Mouse (Mus musculus) CH12.LX (cell line): ENCODE measurements at regions not wholly inside any gene's neighbourhood (a gene's known extent, or its start where the extent isn't known, plus 50 kb on each side); places are given as distances from the start of the nearest gene placed in this dataset.
A peak's percentile ranks its signal among the peaks of the same experiment; 100 is the strongest.

Experiments
- DNase-seq: peaks from one replicate; pipeline ENCODE4 v3.0.0-alpha.2; 2013; ENCODE audit errors: extremely low read depth
- H3K27ac ChIP-seq: 2 replicates; pipeline ENCODE4 v1.5.1; 2012; ENCODE audit warnings: low read depth, mild to moderate bottlenecking, control low read depth, moderate library complexity; ENCODE audit not compliant: insufficient read depth
- H3K27me3 ChIP-seq: replicated peaks from 2 replicates; pipeline ENCODE3; 2012; ENCODE audit warnings: inconsistent platforms
- H3K36me3 ChIP-seq, 2 experiments: replicated peaks in 1 of 2; 2 replicates each; pipeline versions ENCODE3 to v1.6.1; 2012; ENCODE audit warnings: inconsistent platforms in 1 of 2, low read length in 1 of 2, mild to moderate bottlenecking in 1 of 2, mixed read lengths in 1 of 2, moderate library complexity in 1 of 2; ENCODE audit not compliant: control insufficient read depth in 1 of 2, insufficient read depth in 1 of 2
- H3K4me1 ChIP-seq, 2 experiments: 2 replicates each; pipeline ENCODE4 v1.6.1; 2012; ENCODE audit warnings: inconsistent platforms in 1 of 2, moderate library complexity in 1 of 2; ENCODE audit not compliant: insufficient read depth in 2 of 2, control insufficient read depth in 1 of 2
- H3K4me2 ChIP-seq: 2 replicates; pipeline ENCODE4 v1.6.1; 2012; ENCODE audit warnings: low read depth, mild to moderate bottlenecking, control low read depth; ENCODE audit not compliant: poor library complexity, insufficient read depth, severe bottlenecking
- H3K4me3 ChIP-seq, 3 experiments: fragments of 150-350 bp in 1 of 3; sonication (generic) in 1 of 3; replicated peaks in 1 of 3; 2 replicates each; pipeline versions ENCODE3 to v1.5.1; 2011 to 2012; ENCODE audit warnings: low read depth in 2 of 3, low read length in 2 of 3, mild to moderate bottlenecking in 2 of 3, moderate library complexity in 2 of 3, control low read depth in 1 of 3, improper control_type of control experiment in 1 of 3, inconsistent platforms in 1 of 3, mixed read lengths in 1 of 3; ENCODE audit not compliant: poor library complexity in 1 of 3
- H3K79me2 ChIP-seq: replicated peaks from 2 replicates; pipeline ENCODE4 v1.6.1; 2012; ENCODE audit warnings: mild to moderate bottlenecking, moderate library complexity; ENCODE audit not compliant: control insufficient read depth, poor library complexity, insufficient read depth, severe bottlenecking; ENCODE audit errors: extremely low read depth
- H3K9ac ChIP-seq: 2 replicates; pipeline ENCODE4 v1.6.1; 2012; ENCODE audit warnings: low read depth, mild to moderate bottlenecking, control low read depth, moderate library complexity; ENCODE audit not compliant: insufficient read depth
- H3K9me3 ChIP-seq: replicated peaks from 2 replicates; pipeline ENCODE3; 2012; ENCODE audit warnings: low read length, inconsistent platforms, mixed read lengths
- BHLHE40 ChIP-seq: IDR thresholded peaks from 2 replicates; pipeline ENCODE4 v1.6.1; 2011; ENCODE audit warnings: mild to moderate bottlenecking, low read depth, low read length, improper control_type of control experiment
- CHD1 ChIP-seq: IDR thresholded peaks from 2 replicates; pipeline ENCODE4 v1.6.1; 2012; ENCODE audit warnings: low read depth, low read length, improper control_type of control experiment, inconsistent platforms
- CHD2 ChIP-seq: IDR thresholded peaks from 2 replicates; pipeline ENCODE4 v1.6.1; 2011; ENCODE audit warnings: low read length, improper control_type of control experiment
- CTCF ChIP-seq, 2 experiments: IDR thresholded peaks in 1 of 2; conservative IDR thresholded peaks in 1 of 2; 2 replicates each; pipeline ENCODE4 v1.5.1; 2011 to 2012; ENCODE audit warnings: low read depth in 2 of 2, low read length in 2 of 2, improper control_type of control experiment in 1 of 2, inconsistent platforms in 1 of 2, mild to moderate bottlenecking in 1 of 2, moderate library complexity in 1 of 2
- ELF1 ChIP-seq: IDR thresholded peaks from 2 replicates; pipeline ENCODE4 v1.6.1; 2014; ENCODE audit warnings: low read depth, mild to moderate bottlenecking, inconsistent platforms, low read length, improper control_type of control experiment
- ETS1 ChIP-seq: conservative IDR thresholded peaks from 2 replicates; pipeline ENCODE4 v1.6.1; 2012; ENCODE audit warnings: low read depth, mild to moderate bottlenecking, inconsistent platforms, low read length, improper control_type of control experiment, moderate library complexity
- GABPA ChIP-seq: IDR thresholded peaks from 2 replicates; pipeline ENCODE4 v1.6.1; 2012; ENCODE audit warnings: low read depth, low read length, improper control_type of control experiment, inconsistent platforms; ENCODE audit not compliant: insufficient replicate concordance
- HCFC1 ChIP-seq: IDR thresholded peaks from 2 replicates; pipeline ENCODE4 v1.6.1; 2012; ENCODE audit warnings: low read depth, mild to moderate bottlenecking, inconsistent platforms, low read length, improper control_type of control experiment
- IRF4 ChIP-seq: IDR thresholded peaks from 2 replicates; pipeline ENCODE4 v1.6.1; 2014; ENCODE audit warnings: low read depth, mild to moderate bottlenecking, inconsistent platforms, low read length, improper control_type of control experiment
- JUN ChIP-seq: IDR thresholded peaks from 2 replicates; pipeline ENCODE4 v1.6.1; 2011; ENCODE audit warnings: low read depth, mild to moderate bottlenecking, low read length, improper control_type of control experiment, moderate library complexity; ENCODE audit not compliant: insufficient read depth
- KAT2A ChIP-seq: IDR thresholded peaks from 2 replicates; pipeline ENCODE4 v1.6.1; 2012; ENCODE audit warnings: low read length, improper control_type of control experiment, inconsistent platforms; ENCODE audit not compliant: insufficient replicate concordance
- MAX ChIP-seq: IDR thresholded peaks from 2 replicates; pipeline ENCODE4 v1.6.1; 2011; ENCODE audit warnings: low read length, improper control_type of control experiment
- MAZ ChIP-seq: IDR thresholded peaks from 2 replicates; pipeline ENCODE4 v1.6.1; 2012; ENCODE audit warnings: low read depth, mild to moderate bottlenecking, inconsistent platforms, low read length, improper control_type of control experiment, moderate library complexity
- MEF2A ChIP-seq: IDR thresholded peaks from 2 replicates; pipeline ENCODE4 v1.6.1; 2014; ENCODE audit warnings: low read depth, mild to moderate bottlenecking, inconsistent platforms, low read length, improper control_type of control experiment, borderline replicate concordance
- MXI1 ChIP-seq: IDR thresholded peaks from 2 replicates; pipeline ENCODE4 v1.6.1; 2011; ENCODE audit warnings: mild to moderate bottlenecking, low read depth, low read length, improper control_type of control experiment
- MYC ChIP-seq: IDR thresholded peaks from 2 replicates; pipeline ENCODE4 v1.6.1; 2011; ENCODE audit warnings: low read depth, mild to moderate bottlenecking, improper control_type of control experiment, low read length
- NELFE ChIP-seq: IDR thresholded peaks from 2 replicates; pipeline ENCODE4 v1.6.1; 2011; ENCODE audit warnings: low read depth, low read length, improper control_type of control experiment
- PAX5 ChIP-seq: IDR thresholded peaks from 2 replicates; pipeline ENCODE4 v1.6.1; 2012; ENCODE audit warnings: low read length, inconsistent platforms, mixed read lengths
- POLR2A ChIP-seq: IDR thresholded peaks from 2 replicates; pipeline ENCODE4 v1.6.1; 2011; ENCODE audit warnings: low read depth, mild to moderate bottlenecking, improper control_type of control experiment, low read length
- POLR2AphosphoS2 ChIP-seq: IDR thresholded peaks from 2 replicates; pipeline ENCODE4 v1.6.1; 2011; ENCODE audit warnings: low read depth, low read length, improper control_type of control experiment
- RCOR1 ChIP-seq: conservative IDR thresholded peaks from 2 replicates; pipeline ENCODE4 v1.6.1; 2012; ENCODE audit warnings: low read depth, mild to moderate bottlenecking, inconsistent platforms, low read length, improper control_type of control experiment
- SIN3A ChIP-seq: IDR thresholded peaks from 2 replicates; pipeline ENCODE4 v1.6.1; 2012; ENCODE audit warnings: low read length, improper control_type of control experiment, inconsistent platforms
- TBP ChIP-seq: conservative IDR thresholded peaks from 2 replicates; pipeline ENCODE4 v1.6.1; 2011; ENCODE audit warnings: low read depth, low read length, improper control_type of control experiment
- USF2 ChIP-seq: conservative IDR thresholded peaks from 2 replicates; pipeline ENCODE4 v1.6.1; 2011; ENCODE audit warnings: low read depth, low read length, improper control_type of control experiment
- ZMIZ1 ChIP-seq: IDR thresholded peaks from 2 replicates; pipeline ENCODE4 v1.6.1; 2012; ENCODE audit warnings: low read depth, mild to moderate bottlenecking, inconsistent platforms, low read length, improper control_type of control experiment
- ZNF384 ChIP-seq: IDR thresholded peaks from 2 replicates; pipeline ENCODE4 v1.6.1; 2012; ENCODE audit warnings: low read depth, low read length, improper control_type of control experiment, inconsistent platforms
- dilution Hi-C: fragments of 300-500 bp; cut with MboI; formaldehyde crosslinking; loops from 2 replicates; pipeline ENCODE4 v1.14.3; 2020; ENCODE audit warnings: low sequenced_read_pairs; ENCODE audit not compliant: extremely low pct_unique_long_range_greater_than_20kb, extremely low pct_ligation_motif_present
- in situ Hi-C: fragments of 300-500 bp; cut with MboI; formaldehyde crosslinking; loops from 3 replicates; pipeline ENCODE4 v1.14.3; 2019; ENCODE audit warnings: low sequenced_read_pairs, low pct_ligation_motif_present, low pct_unique_long_range_greater_than_20kb, mixed read lengths

DNA sequence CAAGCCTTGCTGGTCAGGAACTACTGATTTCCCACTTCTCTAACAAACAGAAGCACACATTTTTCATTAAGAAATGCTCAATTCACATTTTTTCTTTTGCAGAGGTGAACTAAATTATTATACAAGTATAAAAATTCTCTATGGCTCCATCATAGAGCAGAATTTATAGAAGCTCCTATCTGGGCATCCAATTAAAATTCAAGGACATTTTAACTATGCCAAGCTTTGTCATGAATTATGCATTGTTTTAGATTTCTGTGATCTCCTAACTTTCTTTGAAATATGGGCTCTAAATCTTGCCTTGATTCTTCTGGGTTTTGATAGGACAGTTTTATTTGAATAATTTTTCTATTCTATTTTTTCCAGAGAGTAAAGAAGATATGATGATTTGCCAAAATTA, 163.1 kb upstream of the Pex5l start:
- H3K9ac ChIP-seq, result no peak overlapping the region
- DNase-seq, result no peak
- no peak overlapping the region for H3K4me3 ChIP-seq
- H3K9me3 ChIP-seq, result peaks cover 5% of the 10 kb centered on the region
- H3K79me2 ChIP-seq, result no peaks in the 10 kb centered on the region
- no peaks in the 10 kb centered on the region for H3K27me3 ChIP-seq
- dilution Hi-C loops (no loop called here), in situ Hi-C loops (no loop called here)
- no peak for TF ChIP-seq GABPA
- no peak for TF ChIP-seq ZNF384
- TF ChIP-seq BHLHE40, result no peak
- TF ChIP-seq ZMIZ1, result no peak
- TF ChIP-seq POLR2AphosphoS2, result no peak
- no peak for TF ChIP-seq MAX
- no peak for TF ChIP-seq POLR2A
- TF ChIP-seq PAX5, result no peak
- TF ChIP-seq KAT2A, result no peak
- no peak for TF ChIP-seq MAZ
- no peak for TF ChIP-seq USF2
- no peak overlapping the region for H3K27ac ChIP-seq
- peaks cover 0 to 6% of the 10 kb centered on the region in 2 experiments; a peak in 1 of 4 replicates for H3K4me1 ChIP-seq
- H3K36me3 ChIP-seq, result peaks cover 0 to 8% of the 10 kb centered on the region in 2 experiments
- H3K4me2 ChIP-seq, result no peak overlapping the region

DNA sequence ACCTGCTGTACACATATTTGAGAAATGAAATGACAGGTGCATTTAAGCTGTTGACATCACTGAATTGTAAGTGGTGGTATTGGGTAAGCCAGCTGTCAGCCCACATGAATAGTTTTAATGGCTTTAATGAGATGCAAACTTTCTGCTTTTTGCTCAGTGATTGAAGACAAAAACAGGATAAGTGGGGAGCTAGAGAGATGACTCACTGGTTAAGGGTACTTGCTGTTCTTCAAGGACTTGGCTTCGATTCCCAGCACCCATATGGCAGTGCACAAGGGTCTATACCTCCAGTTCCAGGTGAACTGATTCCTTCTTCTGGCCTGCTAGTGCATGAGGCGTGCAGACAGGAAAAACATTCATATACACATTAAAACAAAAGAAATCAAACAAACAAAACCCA, 162.7 kb upstream of the Pex5l start:
- Histone ChIP-seq H3K36me3 (peaks cover 0 to 8% of the 10 kb centered on the region in 2 experiments), H3K4me2 (no peak overlapping the region), H3K4me3 (no peak overlapping the region), H3K27ac (no peak overlapping the region), H3K4me1 (peaks cover 0 to 6% of the 10 kb centered on the region in 2 experiments; a peak in 1 of 4 replicates), H3K9me3 (peaks cover 5% of the 10 kb centered on the region), H3K9ac (no peak overlapping the region), H3K79me2 (no peaks in the 10 kb centered on the region), H3K27me3 (no peaks in the 10 kb centered on the region)
- dilution Hi-C loops (no loop called here), in situ Hi-C loops (no loop called here)
- no peak for TF ChIP-seq CHD1
- no peak for TF ChIP-seq CHD2
- TF ChIP-seq MEF2A, result no peak
- no peak for DNase-seq

DNA sequence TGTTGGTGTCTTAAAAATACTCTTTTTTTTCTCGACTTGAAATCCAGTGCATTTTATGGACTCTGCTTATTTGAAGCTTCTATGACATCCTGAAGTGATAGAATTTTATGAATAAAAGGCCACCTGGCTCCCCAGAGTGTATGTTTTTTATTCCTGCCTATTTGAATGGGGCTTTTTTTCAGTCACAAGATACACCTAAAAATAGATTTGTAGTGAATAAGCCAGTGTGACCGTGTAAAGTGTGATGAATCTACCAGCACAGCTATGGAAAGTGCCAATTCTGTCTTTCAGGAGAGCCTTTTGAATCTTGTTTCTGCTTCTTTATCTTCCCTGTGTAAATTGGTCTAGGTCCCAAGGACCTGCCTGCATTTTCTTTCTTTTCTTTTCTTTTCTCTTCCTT, 119.8 kb upstream of the Pex5l start:
- Histone ChIP-seq H3K27me3 (no peaks in the 10 kb centered on the region), H3K79me2 (no peaks in the 10 kb centered on the region), H3K9ac (no peak overlapping the region), H3K9me3 (no peaks in the 10 kb centered on the region), H3K36me3 (no peaks in the 10 kb centered on the region), H3K4me2 (peak overlapping the region; percentile 36; the same call in 1 of the 2 replicates), H3K27ac (no peak overlapping the region), H3K4me1 (peaks cover 5 to 51% of the 10 kb centered on the region in 2 experiments; a peak in 3 of 4 replicates), H3K4me3 (peak overlapping the region in 2 of 3 experiments; percentile 30 to 59)
- dilution Hi-C loops, result no loop called here
- DNase-seq, result peak; percentile 78
- in situ Hi-C loops, result no loop called here
- no peak for TF ChIP-seq JUN
- TF ChIP-seq HCFC1, result no peak
- TF ChIP-seq SIN3A, result 0 out of 2 replicates have a peak, but pooled peaks have one; percentile 33
- TF ChIP-seq NELFE, result no peak
- no peak for TF ChIP-seq IRF4
- TF ChIP-seq ELF1, result no peak
- no peak for TF ChIP-seq ZMIZ1
- TF ChIP-seq USF2, result no peak
- no peak for TF ChIP-seq RCOR1
- no peak for TF ChIP-seq MXI1
- no peak for TF ChIP-seq CTCF (conservative IDR thresholded peaks at IDR 0.05 in 1 of 2, IDR thresholded peaks at IDR 0.05 in 1 of 2; ENCODE audit: low read depth in 2 of 2, low read length in 2 of 2)
- peak; percentile 50; the same call in 1 of the 2 replicates for TF ChIP-seq ETS1
- 0 out of 2 replicates have a peak, but pooled peaks have one; percentile 40 for TF ChIP-seq ZNF384
- no peak for TF ChIP-seq POLR2A
- TF ChIP-seq TBP, result 0 out of 2 replicates have a peak, but pooled peaks have one; percentile 21
- no peak for TF ChIP-seq MYC
- TF ChIP-seq BHLHE40, result peak; percentile 60
- TF ChIP-seq MEF2A, result peak; percentile 93
- no peak for TF ChIP-seq KAT2A
